Mouse (Mus musculus) liver, embryonic 11.5 days (tissue): ENCODE measurements around the gene Gtdc1. TPM values are rescaled to one million over a fixed set of nuclear protein-coding genes. Genes with fewer than 3 reads are reported as not detected.

Experiments
- ATAC-seq: fragments of 200-750 bp; cut with Nextera tagmentation; replicated peaks from 2 replicates; pipeline ENCODE4 v1.8.0; 2017; ENCODE audit warnings: moderate number of reproducible peaks, mild to moderate bottlenecking, moderate TSS enrichment, moderate library complexity; ENCODE audit not compliant: low FRiP score
- DNase-seq: peaks from one replicate; pipeline ENCODE4 v3.0.0-alpha.2; 2017; ENCODE audit warnings: low spot score
- H3K27ac ChIP-seq: fragments of 300-500 bp; sonication (generic); 2 replicates; pipeline ENCODE4 v1.5.1; 2014; ENCODE audit warnings: mild to moderate bottlenecking, low read depth, low read length, control low read depth
- H3K27me3 ChIP-seq: fragments of 300-500 bp; sonication (generic); replicated peaks from 2 replicates; pipeline ENCODE4 v1.6.1; 2014; ENCODE audit warnings: low read length, mixed read lengths; ENCODE audit not compliant: control insufficient read depth, insufficient read depth
- H3K36me3 ChIP-seq: fragments of 300-500 bp; sonication (generic); 2 replicates; pipeline ENCODE4 v1.6.1; 2014; ENCODE audit warnings: mild to moderate bottlenecking, low read length, moderate library complexity, mixed read lengths; ENCODE audit not compliant: control insufficient read depth, insufficient read depth
- H3K4me1 ChIP-seq: fragments of 300-500 bp; sonication (generic); replicated peaks from 2 replicates; pipeline ENCODE4 v1.6.1; 2014; ENCODE audit warnings: low read length, mixed read lengths; ENCODE audit not compliant: control insufficient read depth, insufficient read depth
- H3K4me2 ChIP-seq: fragments of 300-500 bp; sonication (generic); 2 replicates; pipeline ENCODE4 v1.6.1; 2014; ENCODE audit warnings: mild to moderate bottlenecking, control low read depth, moderate library complexity
- H3K4me3 ChIP-seq: fragments of 300-500 bp; sonication (generic); 2 replicates; pipeline ENCODE4 v1.5.1; 2014; ENCODE audit warnings: low read depth, low read length, control low read depth
- H3K9ac ChIP-seq: fragments of 300-500 bp; sonication (generic); 2 replicates; pipeline ENCODE4 v1.6.1; 2014; ENCODE audit warnings: low read depth, low read length, control low read depth
- H3K9me3 ChIP-seq: fragments of 300-500 bp; sonication (generic); 2 replicates; pipeline ENCODE4 v1.6.1; 2016; ENCODE audit warnings: low read length, inconsistent platforms, mixed read lengths; ENCODE audit not compliant: control insufficient read depth
- WGBS: fragments of 180-500 bp; shearing (Covaris S2); extraction: QIAGEN DNeasy Blood & Tissue Kit; methylation state at CpG from one replicate; pipeline ENCODE4 v1.1.7; 2014; 5-methylcytosine and 5-hydroxymethylcytosine counted together
- polyA plus RNA-seq: library from polyadenylated mRNA; unstranded; fragments of >200 nt; fragmentation: Nextera tagmentation; extraction: Ambion mirVana; gene quantifications from 2 replicates; pipeline ENCODE4 v1.2.1, GENCODE M21; 2014

Gene Gtdc1
- polyA plus RNA-seq, 1 experiment from 2014 or later: 8.5 TPM

GRCm38 (mm10) chr2:44584061-44584460 lies 343.4 kb downstream of the Gtdc1 start:
- Histone ChIP-seq H3K4me2 (no peak overlapping the region), H3K27me3 (no peaks in the 10 kb centered on the region), H3K9me3 (no peaks in the 10 kb centered on the region), H3K36me3 (no peaks in the 10 kb centered on the region), H3K4me3 (no peak overlapping the region), H3K9ac (no peak overlapping the region), H3K27ac (no peak overlapping the region), H3K4me1 (no peaks in the 10 kb centered on the region)
- DNase-seq (no peak), ATAC-seq (no peak)

- DNase-seq: no peak
- Histone ChIP-seq H3K4me3 (no peak overlapping the region), H3K4me1 (no peaks in the 10 kb centered on the region), H3K27ac (no peak overlapping the region), H3K27me3 (no peaks in the 10 kb centered on the region), H3K9ac (no peak overlapping the region), H3K9me3 (no peaks in the 10 kb centered on the region), H3K4me2 (no peak overlapping the region), H3K36me3 (no peaks in the 10 kb centered on the region)
- ATAC-seq: no peak
These were observed 344.0 kb downstream of the Gtdc1 start for GRCm38 (mm10) chr2:44583491-44583890.

- WGBS: 70% methylated on average over 3 of the region's 3 CpGs
- no peak overlapping the region for H3K9ac ChIP-seq
- no peak for ATAC-seq
- no peak for DNase-seq
- H3K4me2 ChIP-seq: no peak overlapping the region
- no peaks in the 10 kb centered on the region for H3K27me3 ChIP-seq
- no peak overlapping the region for H3K27ac ChIP-seq
- H3K36me3 ChIP-seq: no peaks in the 10 kb centered on the region
- H3K9me3 ChIP-seq: no peaks in the 10 kb centered on the region
- H3K4me1 ChIP-seq: no peaks in the 10 kb centered on the region
- no peak overlapping the region for H3K4me3 ChIP-seq
These were observed 355.6 kb downstream of the Gtdc1 start for GRCm38 (mm10) chr2:44571810-44572209.

GRCm38 (mm10) chr2:44571156-44571555 lies 356.3 kb downstream of the Gtdc1 start:
- Histone ChIP-seq H3K4me1 (no peaks in the 10 kb centered on the region), H3K9me3 (no peaks in the 10 kb centered on the region), H3K27ac (no peak overlapping the region), H3K27me3 (no peaks in the 10 kb centered on the region), H3K36me3 (no peaks in the 10 kb centered on the region), H3K4me2 (no peak overlapping the region), H3K4me3 (no peak overlapping the region), H3K9ac (no peak overlapping the region)
- no peak for ATAC-seq
- 78% methylated on average over 9 of the region's 9 CpGs for WGBS
- no peak for DNase-seq

GRCm38 (mm10) chr2:44569140-44569952 lies 358.1 kb downstream of the Gtdc1 start:
- Histone ChIP-seq H3K9ac (no peak overlapping the region), H3K27ac (no peak overlapping the region), H3K4me3 (no peak overlapping the region), H3K36me3 (no peaks in the 10 kb centered on the region), H3K4me1 (no peaks in the 10 kb centered on the region), H3K27me3 (no peaks in the 10 kb centered on the region), H3K9me3 (no peaks in the 10 kb centered on the region), H3K4me2 (no peak overlapping the region)
- WGBS: 82% methylated on average over 7 of the region's 7 CpGs
- DNase-seq (no peak), ATAC-seq (no peak)

- ATAC-seq: no peak
- no peak overlapping the region for H3K9ac ChIP-seq
- H3K27ac ChIP-seq: no peak overlapping the region
- 85% methylated on average over 16 of the region's 16 CpGs for WGBS
- no peak overlapping the region for H3K4me3 ChIP-seq
- H3K4me1 ChIP-seq: no peaks in the 10 kb centered on the region
- DNase-seq: no peak
- no peak overlapping the region for H3K4me2 ChIP-seq
- no peaks in the 10 kb centered on the region for H3K27me3 ChIP-seq
- H3K36me3 ChIP-seq: no peaks in the 10 kb centered on the region
- no peaks in the 10 kb centered on the region for H3K9me3 ChIP-seq
These were observed 362.4 kb downstream of the Gtdc1 start for GRCm38 (mm10) chr2:44564776-44565692.

- 82% methylated on average over 4 of the region's 4 CpGs for WGBS
- no peak for ATAC-seq
- DNase-seq: no peak
- Histone ChIP-seq H3K4me1 (no peaks in the 10 kb centered on the region; the same call in 1 of the 2 replicates), H3K4me3 (no peak overlapping the region), H3K27me3 (peaks cover 10% of the 10 kb centered on the region), H3K4me2 (no peak overlapping the region), H3K9ac (no peak overlapping the region), H3K9me3 (no peaks in the 10 kb centered on the region), H3K27ac (no peak overlapping the region), H3K36me3 (no peaks in the 10 kb centered on the region)
These were observed 365.7 kb downstream of the Gtdc1 start for GRCm38 (mm10) chr2:44561789-44562188.

- Histone ChIP-seq H3K9me3 (no peaks in the 10 kb centered on the region), H3K27ac (no peak overlapping the region), H3K4me1 (no peaks in the 10 kb centered on the region; the same call in 1 of the 2 replicates), H3K36me3 (no peaks in the 10 kb centered on the region), H3K4me2 (no peak overlapping the region), H3K4me3 (no peak overlapping the region), H3K9ac (no peak overlapping the region), H3K27me3 (peaks cover 18% of the 10 kb centered on the region)
- no peak for DNase-seq
- 75% methylated on average over 6 of the region's 6 CpGs for WGBS
- no peak for ATAC-seq
These were observed 368.1 kb downstream of the Gtdc1 start for GRCm38 (mm10) chr2:44559242-44559944.
